ENCODE assay signal across 7 mouse cellular contexts in genomic region chr9:35211573-35212511, GRCm38 (mm10). TPM values are rescaled to one million over a fixed set of nuclear protein-coding genes. Genes with fewer than 3 reads are reported as not detected.
DNase-seq lines count a peak whose midpoint lies in the region; ATAC-seq and TF ChIP-seq lines count a peak whose summit lies in the region.

No protein-coding gene starts in this region.

- H3K9ac ChIP-seq in embryonic facial prominence, embryonic 12.5 days = peak overlapping the region; percentile 80
- peak overlapping the region; percentile 81 for H3K9ac ChIP-seq in hindbrain, embryonic 14.5 days
- peak overlapping the region; percentile 80 for H3K9ac ChIP-seq in midbrain, embryonic 12.5 days (replicated peaks)

- no peak for DNase-seq in lung, adult 2 months
- no peak for DNase-seq in lung, postnatal 25 days (ENCODE audit: low spot score)
- DNase-seq in hindbrain, embryonic 14.5 days (ENCODE audit: low spot score) = peak; percentile 29
- no peak for DNase-seq in adrenal gland, adult (ENCODE audit: inconsistent age in 2 of 2, low spot score in 1 of 2)
- no peak for DNase-seq in spleen, postnatal 4 days (ENCODE audit: low spot score in 2 of 2)

- no peak for TF ChIP-seq CTCF in lung, adult 2 months (IDR thresholded peaks at IDR 0.05; ENCODE audit: insufficient read depth, low read length)

- 17% methylated on average over 26 of the region's 26 CpGs for WGBS in lung, adult 2 months
- 37% methylated on average over 26 of the region's 26 CpGs for WGBS in embryonic facial prominence, embryonic 12.5 days
- WGBS in hindbrain, embryonic 14.5 days = 37% methylated on average over 26 of the region's 26 CpGs
- WGBS in midbrain, embryonic 12.5 days = 38% methylated on average over 26 of the region's 26 CpGs

- H3K4me2 ChIP-seq in embryonic facial prominence, embryonic 12.5 days (replicated peaks) = peak overlapping the region; percentile 80
- H3K4me2 ChIP-seq in hindbrain, embryonic 14.5 days (replicated peaks) = peak overlapping the region; percentile 97
- H3K4me2 ChIP-seq in midbrain, embryonic 12.5 days (replicated peaks) = peak overlapping the region; percentile 91

- no peak for ATAC-seq in embryonic facial prominence, embryonic 12.5 days (ENCODE audit: insufficient number of reproducible peaks, insufficient read depth, low FRiP score, low TSS enrichment)
- ATAC-seq in hindbrain, embryonic 14.5 days (ENCODE audit: low FRiP score) = 0 out of 2 replicates have a peak, but pooled peaks have one; percentile 2
- ATAC-seq in midbrain, embryonic 12.5 days (ENCODE audit: low FRiP score, low read depth) = no peak

- TF ChIP-seq POLR2A in lung, adult 2 months (IDR thresholded peaks at IDR 0.05; ENCODE audit: borderline replicate concordance, extremely low read depth, low read depth, low read length) = no peak

- H3K4me1 ChIP-seq in lung, adult 2 months (ENCODE audit: control insufficient read depth, insufficient read depth, low read length) = peaks cover 3% of the 10 kb centered on the region; the same call in 1 of the 2 replicates
- peaks cover 16% of the 10 kb centered on the region; the same call in 1 of the 2 replicates for H3K4me1 ChIP-seq in embryonic facial prominence, embryonic 12.5 days
- peaks cover 18% of the 10 kb centered on the region for H3K4me1 ChIP-seq in hindbrain, embryonic 14.5 days (replicated peaks; ENCODE audit: control insufficient read depth, insufficient read depth, low read length)
- peaks cover 16% of the 10 kb centered on the region for H3K4me1 ChIP-seq in midbrain, embryonic 12.5 days

- H3K27me3 ChIP-seq in embryonic facial prominence, embryonic 12.5 days = no peaks in the 10 kb centered on the region
- no peaks in the 10 kb centered on the region for H3K27me3 ChIP-seq in hindbrain, embryonic 14.5 days (ENCODE audit: control insufficient read depth, insufficient read depth, low read length)
- no peaks in the 10 kb centered on the region for H3K27me3 ChIP-seq in midbrain, embryonic 12.5 days

- 0 out of 2 replicates have a peak overlapping the region, but pooled peaks have one; percentile 47 for H3K27ac ChIP-seq in embryonic facial prominence, embryonic 12.5 days
- H3K27ac ChIP-seq in hindbrain, embryonic 14.5 days = peak overlapping the region; percentile 76
- peak overlapping the region; percentile 58; the same call in 1 of the 2 replicates for H3K27ac ChIP-seq in midbrain, embryonic 12.5 days (replicated peaks)

- peaks cover 55% of the 10 kb centered on the region for H3K36me3 ChIP-seq in embryonic facial prominence, embryonic 12.5 days
- peaks cover 59% of the 10 kb centered on the region for H3K36me3 ChIP-seq in hindbrain, embryonic 14.5 days (replicated peaks; ENCODE audit: control insufficient read depth, insufficient read depth)
- peaks cover 57% of the 10 kb centered on the region for H3K36me3 ChIP-seq in midbrain, embryonic 12.5 days

- no peaks in the 10 kb centered on the region for H3K9me3 ChIP-seq in embryonic facial prominence, embryonic 12.5 days
- H3K9me3 ChIP-seq in hindbrain, embryonic 14.5 days (ENCODE audit: control insufficient read depth, low read length) = no peaks in the 10 kb centered on the region
- no peaks in the 10 kb centered on the region for H3K9me3 ChIP-seq in midbrain, embryonic 12.5 days

- peak overlapping the region; percentile 79 for H3K4me3 ChIP-seq in lung, adult 2 months (replicated peaks; ENCODE audit: extremely low read depth, low read depth, low read length)
- peak overlapping the region; percentile 71 for H3K4me3 ChIP-seq in embryonic facial prominence, embryonic 12.5 days
- peak overlapping the region; percentile 80 for H3K4me3 ChIP-seq in hindbrain, embryonic 14.5 days (replicated peaks; ENCODE audit: low read length)
- H3K4me3 ChIP-seq in midbrain, embryonic 12.5 days = peak overlapping the region; percentile 87

RNA-seq across cellular contexts. Expression of gene Foxred1, which starts 1.0 kb away (rescaled TPM):
- polyA plus RNA-seq in lung, adult 2 months (2012; rRNA removed) = 12.4 and 18.3 TPM in 2 replicates
- polyA plus RNA-seq in embryonic facial prominence, embryonic 12.5 days (2016; fragmentation: Nextera tagmentation; extraction: Ambion mirVana) = 49.5 and 52.7 TPM in 2 replicates
- 36.2 and 40.4 TPM in 2 replicates for polyA plus RNA-seq in hindbrain, embryonic 14.5 days (2014; fragmentation: Nextera tagmentation; extraction: Ambion mirVana)
- polyA plus RNA-seq in midbrain, embryonic 12.5 days (2016; fragmentation: Nextera tagmentation; extraction: Ambion mirVana) = 48.5 and 52.6 TPM in 2 replicates

RNA-seq across cellular contexts. Expression of gene Tirap, which starts 11.8 kb away (rescaled TPM):
- polyA plus RNA-seq in lung, adult 2 months (2012; rRNA removed) = 19.9 and 20.8 TPM in 2 replicates
- 11.6 and 13.3 TPM in 2 replicates for polyA plus RNA-seq in embryonic facial prominence, embryonic 12.5 days (2016; fragmentation: Nextera tagmentation; extraction: Ambion mirVana)
- polyA plus RNA-seq in hindbrain, embryonic 14.5 days (2014; fragmentation: Nextera tagmentation; extraction: Ambion mirVana) = 4.0 and 4.9 TPM in 2 replicates
- polyA plus RNA-seq in midbrain, embryonic 12.5 days (2016; fragmentation: Nextera tagmentation; extraction: Ambion mirVana) = 11.2 and 12.4 TPM in 2 replicates

RNA-seq across cellular contexts. Expression of gene Srpr, which starts 11.9 kb away (rescaled TPM):
- 72.4 and 88.1 TPM in 2 replicates for polyA plus RNA-seq in lung, adult 2 months (2012; rRNA removed)
- 108 and 112 TPM in 2 replicates for polyA plus RNA-seq in embryonic facial prominence, embryonic 12.5 days (2016; fragmentation: Nextera tagmentation; extraction: Ambion mirVana)
- 69.5 and 80.1 TPM in 2 replicates for polyA plus RNA-seq in hindbrain, embryonic 14.5 days (2014; fragmentation: Nextera tagmentation; extraction: Ambion mirVana)
- polyA plus RNA-seq in midbrain, embryonic 12.5 days (2016; fragmentation: Nextera tagmentation; extraction: Ambion mirVana) = 86.4 and 91.2 TPM in 2 replicates

RNA-seq across cellular contexts. Expression of gene Dcps, which starts 36.0 kb away (rescaled TPM):
- polyA plus RNA-seq in lung, adult 2 months (2012; rRNA removed) = 27.7 and 31.2 TPM in 2 replicates
- 77.6 and 83.5 TPM in 2 replicates for polyA plus RNA-seq in embryonic facial prominence, embryonic 12.5 days (2016; fragmentation: Nextera tagmentation; extraction: Ambion mirVana)
- 71.6 and 74.4 TPM in 2 replicates for polyA plus RNA-seq in hindbrain, embryonic 14.5 days (2014; fragmentation: Nextera tagmentation; extraction: Ambion mirVana)
- polyA plus RNA-seq in midbrain, embryonic 12.5 days (2016; fragmentation: Nextera tagmentation; extraction: Ambion mirVana) = 85.1 and 87.2 TPM in 2 replicates

RNA-seq across cellular contexts. Expression of gene Fam118b, which starts 55.8 kb away (rescaled TPM):
- polyA plus RNA-seq in lung, adult 2 months (2012; rRNA removed) = 10.1 and 12.7 TPM in 2 replicates
- 58.5 and 59.1 TPM in 2 replicates for polyA plus RNA-seq in embryonic facial prominence, embryonic 12.5 days (2016; fragmentation: Nextera tagmentation; extraction: Ambion mirVana)
- 55.5 and 55.9 TPM in 2 replicates for polyA plus RNA-seq in hindbrain, embryonic 14.5 days (2014; fragmentation: Nextera tagmentation; extraction: Ambion mirVana)
- polyA plus RNA-seq in midbrain, embryonic 12.5 days (2016; fragmentation: Nextera tagmentation; extraction: Ambion mirVana) = 69.3 and 70.1 TPM in 2 replicates
